8 mouse cellular contexts compared by ENCODE assay signal in the genomic region with DNA sequence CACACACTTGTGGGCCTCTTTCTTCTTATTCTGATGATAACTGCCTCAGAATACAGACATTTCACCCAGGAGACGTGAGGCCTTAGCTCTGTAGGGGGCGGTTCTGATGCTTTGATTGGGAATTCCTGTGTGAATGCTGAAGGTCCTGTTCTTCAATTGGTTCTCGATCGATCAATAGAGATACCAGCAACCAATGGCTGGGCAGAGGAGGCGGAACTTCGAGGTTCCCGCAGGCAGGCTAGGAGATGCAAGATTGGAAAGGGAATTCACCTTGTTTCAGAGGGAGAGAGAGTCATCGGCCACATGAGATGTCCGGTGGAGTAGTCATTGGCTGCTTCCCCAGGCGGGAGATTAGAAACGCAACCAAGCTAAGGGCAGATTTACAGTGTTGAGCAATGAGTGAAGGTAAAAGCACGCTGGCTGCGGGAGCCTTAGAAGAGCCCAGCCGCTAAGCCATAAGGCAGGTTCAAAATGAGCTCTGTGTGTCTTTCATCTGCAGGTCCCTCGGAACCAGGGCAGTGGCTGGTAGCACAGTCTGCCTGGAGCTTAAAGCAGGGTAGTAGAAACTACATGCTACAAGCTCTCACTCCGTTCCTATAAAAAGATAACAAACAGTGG.
DNase-seq lines count a peak whose midpoint lies in the region; ATAC-seq and TF ChIP-seq lines count a peak whose summit lies in the region.

No protein-coding gene starts in this region.

- no peaks in the 10 kb centered on the region for H3K9me3 ChIP-seq in hindbrain, embryonic 12.5 days (replicated peaks)
- no peaks in the 10 kb centered on the region for H3K9me3 ChIP-seq in liver, embryonic 11.5 days (ENCODE audit: control insufficient read depth, low read length)

- peak; percentile 27 to 46 for DNase-seq in kidney, postnatal 4 days
- DNase-seq in kidney, adult 9 months: no peak
- DNase-seq in liver, embryonic 11.5 days (ENCODE audit: low spot score): peak; percentile 45
- peak; percentile 63 for DNase-seq in right cerebral cortex, postnatal 25 days
- DNase-seq in ovary, adult 18-20 months (ENCODE audit: low spot score): no peak

- no peaks in the 10 kb centered on the region for H3K36me3 ChIP-seq in hindbrain, embryonic 12.5 days
- no peaks in the 10 kb centered on the region for H3K36me3 ChIP-seq in liver, embryonic 11.5 days (ENCODE audit: control insufficient read depth, insufficient read depth, low read length)

- peak; percentile 71 for TF ChIP-seq POLR2A in cortical plate, adult 2 months (IDR thresholded peaks at IDR 0.05; ENCODE audit: extremely low read depth, insufficient read depth, low read length)

- TF ChIP-seq CTCF in cortical plate, adult 2 months (IDR thresholded peaks at IDR 0.05; ENCODE audit: extremely low read depth, insufficient read depth, low read length): no peak

- peak overlapping the region; percentile 9 for H3K4me3 ChIP-seq in cortical plate, adult 2 months (ENCODE audit: insufficient read depth, low read length)
- peak overlapping the region; percentile 36 for H3K4me3 ChIP-seq in hindbrain, embryonic 12.5 days
- H3K4me3 ChIP-seq in liver, embryonic 11.5 days (ENCODE audit: low read depth, low read length): 0 out of 2 replicates have a peak overlapping the region, but pooled peaks have one; percentile 6

- H3K4me1 ChIP-seq in cortical plate, adult 2 months (ENCODE audit: control insufficient read depth, insufficient read depth, low read length): peaks cover 3% of the 10 kb centered on the region; the same call in 1 of the 2 replicates
- H3K4me1 ChIP-seq in hindbrain, embryonic 12.5 days: peaks cover 9% of the 10 kb centered on the region
- no peaks in the 10 kb centered on the region for H3K4me1 ChIP-seq in liver, embryonic 11.5 days (replicated peaks; ENCODE audit: control insufficient read depth, insufficient read depth, low read length)

- peak overlapping the region; percentile 52 for H3K4me2 ChIP-seq in hindbrain, embryonic 12.5 days (replicated peaks)
- H3K4me2 ChIP-seq in liver, embryonic 11.5 days: peak overlapping the region; percentile 54

- H3K27me3 ChIP-seq in hindbrain, embryonic 12.5 days: no peaks in the 10 kb centered on the region
- H3K27me3 ChIP-seq in liver, embryonic 11.5 days (replicated peaks; ENCODE audit: control insufficient read depth, insufficient read depth, low read length): no peaks in the 10 kb centered on the region

- no peak overlapping the region for H3K27ac ChIP-seq in cortical plate, adult 2 months (ENCODE audit: insufficient read depth, low read length)
- peak overlapping the region; percentile 30; the same call in 1 of the 2 replicates for H3K27ac ChIP-seq in hindbrain, embryonic 12.5 days
- no peak overlapping the region for H3K27ac ChIP-seq in liver, embryonic 11.5 days (ENCODE audit: low read depth, low read length)

- H3K9ac ChIP-seq in hindbrain, embryonic 12.5 days: no peak overlapping the region; the same call in 1 of the 2 replicates
- no peak overlapping the region for H3K9ac ChIP-seq in liver, embryonic 11.5 days (ENCODE audit: low read depth, low read length)

- WGBS in hindbrain, embryonic 12.5 days: 17% methylated on average over 16 of the region's 16 CpGs
- WGBS in liver, embryonic 11.5 days: 19% methylated on average over 16 of the region's 16 CpGs

- ATAC-seq in hindbrain, embryonic 12.5 days (ENCODE audit: low FRiP score): peak; percentile 96
- peak; percentile 80 for ATAC-seq in liver, embryonic 11.5 days (replicated peaks; ENCODE audit: low FRiP score)
- ATAC-seq in erythroid progenitor cell, adult 5-6 weeks (replicated peaks; ENCODE audit: low FRiP score, poor library complexity, severe bottlenecking): no peak

Comparison
In these comparisons a context has a peak if more than half of its experiments do, and no peak if none do; other contexts are left out.
1. DNase-seq: peak in kidney, postnatal 4 days (2 of 2), liver, embryonic 11.5 days (single experiment) and right cerebral cortex, postnatal 25 days (single experiment); none in kidney, adult 9 months (single experiment) and ovary, adult 18-20 months (single experiment).
2. Peak in every context shown above with its lines, with median percentiles within 50 percentile points of each other: H3K4me3 ChIP-seq.